Mouse (Mus musculus): ENCODE measurements around the gene Htra2.

- TF ChIP-seq CTCF (IDR thresholded peaks at IDR 0.05) (no peak), EP300 (IDR thresholded peaks at IDR 0.05) (no peak)
Measured at GRCm38 (mm10) chr6:83043993-83044392, 11.1 kb downstream of the Htra2 start.
